Mouse (Mus musculus): ENCODE data around the gene Ncor2. TPM values are rescaled to one million over a fixed set of nuclear protein-coding genes. Genes with fewer than 3 reads are reported as not detected.
A peak's percentile ranks its signal among the peaks of the same experiment; 100 is the strongest.

Ncor2 gene
- total and polyA plus RNA-seq, 3 experiments, result 5.0 to 46.8 TPM; not detected in 1

- Histone ChIP-seq H3K9ac (ENCODE audit: control insufficient read depth, low read depth, low read length, poor library complexity, severe bottlenecking) (peak overlapping the region; percentile 61), H3K27ac (ENCODE audit: control insufficient read depth, low read depth, low read length) (peak overlapping the region; percentile 85; the same call in 1 of the 2 replicates), H3K4me3 (ENCODE audit: control insufficient read depth in 1 of 2, insufficient read depth in 1 of 2, low read depth in 2 of 2, low read length in 2 of 2) (peak overlapping the region; percentile 57 to 64), H3K36me3 (ENCODE audit: control insufficient read depth in 1 of 2, insufficient read depth in 2 of 2, low read length in 2 of 2) (peaks cover 0 to 12% of the 10 kb centered on the region in 2 experiments; a peak in 2 of 4 replicates), H3K27me3 (ENCODE audit: control insufficient read depth in 1 of 2, insufficient read depth in 2 of 2, low read length in 2 of 2) (no peaks in the 10 kb centered on the region), H3K79me2 (ENCODE audit: control insufficient read depth, insufficient read depth, low read length, poor library complexity) (peaks cover 47% of the 10 kb centered on the region), H3K9me3 (replicated peaks; ENCODE audit: insufficient read depth, low read length) (no peaks in the 10 kb centered on the region), H3K4me1 (ENCODE audit: control insufficient read depth in 1 of 2, insufficient read depth in 2 of 2, low read length in 2 of 2) (peaks cover 0 to 39% of the 10 kb centered on the region in 2 experiments; a peak in 3 of 4 replicates)
- peak; percentile 54; the same call in 1 of the 2 replicates for TF ChIP-seq ELF1 (IDR thresholded peaks at IDR 0.05; ENCODE audit: low read depth, low read length)
- no peak for TF ChIP-seq MEF2A (IDR thresholded peaks at IDR 0.05; ENCODE audit: extremely low read depth, insufficient replicate concordance, low read depth, low read length, poor library complexity, severe bottlenecking)
- peak; percentile 45 for DNase-seq (ENCODE audit: low read depth, low spot score)
Observed at GRCm38 (mm10) chr5:125139669-125140068, 39.4 kb downstream of the Ncor2 start.

- Histone ChIP-seq H3K27ac (ENCODE audit: control insufficient read depth, low read depth, low read length) (no peak overlapping the region), H3K4me1 (ENCODE audit: control insufficient read depth in 1 of 2, insufficient read depth in 2 of 2, low read length in 2 of 2) (peaks cover 0 to 43% of the 10 kb centered on the region in 2 experiments; a peak in 3 of 4 replicates), H3K9ac (ENCODE audit: control insufficient read depth, low read depth, low read length, poor library complexity, severe bottlenecking) (no peak overlapping the region), H3K4me3 (ENCODE audit: control insufficient read depth in 1 of 2, insufficient read depth in 1 of 2, low read depth in 2 of 2, low read length in 2 of 2) (no peak overlapping the region), H3K27me3 (ENCODE audit: control insufficient read depth in 1 of 2, insufficient read depth in 2 of 2, low read length in 2 of 2) (no peaks in the 10 kb centered on the region), H3K9me3 (replicated peaks; ENCODE audit: insufficient read depth, low read length) (no peaks in the 10 kb centered on the region), H3K36me3 (ENCODE audit: control insufficient read depth in 1 of 2, insufficient read depth in 2 of 2, low read length in 2 of 2) (peaks cover 0 to 12% of the 10 kb centered on the region in 2 experiments; a peak in 2 of 4 replicates), H3K79me2 (ENCODE audit: control insufficient read depth, insufficient read depth, low read length, poor library complexity) (peaks cover 47% of the 10 kb centered on the region)
- TF ChIP-seq NRF1 (IDR thresholded peaks at IDR 0.05; ENCODE audit: insufficient read depth, low read depth, low read length, poor library complexity, severe bottlenecking) (no peak), MYB (IDR thresholded peaks at IDR 0.05; ENCODE audit: low read depth, low read length) (no peak), TAL1 (IDR thresholded peaks at IDR 0.05; ENCODE audit: low read length) (no peak)
- DNase-seq (ENCODE audit: low read depth, low spot score), result no peak
Observed at GRCm38 (mm10) chr5:125138841-125139430, 40.1 kb downstream of the Ncor2 start.

GRCm38 (mm10) chr5:125137672-125138285 is 41.2 kb downstream of the Ncor2 start:
- no peaks in the 10 kb centered on the region for H3K27me3 ChIP-seq (ENCODE audit: control insufficient read depth in 1 of 2, insufficient read depth in 2 of 2, low read length in 2 of 2)
- peaks cover 0 to 43% of the 10 kb centered on the region in 2 experiments; a peak in 3 of 4 replicates for H3K4me1 ChIP-seq (ENCODE audit: control insufficient read depth in 1 of 2, insufficient read depth in 2 of 2, low read length in 2 of 2)
- peaks cover 0 to 12% of the 10 kb centered on the region in 2 experiments; a peak in 2 of 4 replicates for H3K36me3 ChIP-seq (ENCODE audit: control insufficient read depth in 1 of 2, insufficient read depth in 2 of 2, low read length in 2 of 2)
- DNase-seq (ENCODE audit: low read depth, low spot score), result no peak
- no peak overlapping the region for H3K27ac ChIP-seq (ENCODE audit: control insufficient read depth, low read depth, low read length)
- H3K4me3 ChIP-seq (ENCODE audit: control insufficient read depth in 1 of 2, insufficient read depth in 1 of 2, low read depth in 2 of 2, low read length in 2 of 2), result no peak overlapping the region
- TF ChIP-seq BHLHE40 (IDR thresholded peaks at IDR 0.05; ENCODE audit: borderline replicate concordance, low read depth, low read length) (no peak), CHD1 (IDR thresholded peaks at IDR 0.05; ENCODE audit: low read depth, low read length) (no peak), TAL1 (IDR thresholded peaks at IDR 0.05; ENCODE audit: low read length) (no peak), ELF1 (IDR thresholded peaks at IDR 0.05; ENCODE audit: low read depth, low read length) (no peak), NELFE (IDR thresholded peaks at IDR 0.05; ENCODE audit: low read depth, low read length) (no peak), GABPA (IDR thresholded peaks at IDR 0.05; ENCODE audit: low read depth, low read length) (no peak), MAZ (IDR thresholded peaks at IDR 0.05; ENCODE audit: low read depth, low read length) (no peak), NRF1 (IDR thresholded peaks at IDR 0.05; ENCODE audit: insufficient read depth, low read depth, low read length, poor library complexity, severe bottlenecking) (no peak), GATA1 (IDR thresholded peaks at IDR 0.05; ENCODE audit: low read depth, low read length) (no peak), UBTF (IDR thresholded peaks at IDR 0.05; ENCODE audit: borderline replicate concordance, insufficient read depth, low read depth, low read length) (no peak), POLR2AphosphoS5 (IDR thresholded peaks at IDR 0.05; ENCODE audit: borderline replicate concordance, low read depth, low read length) (no peak), USF2 (IDR thresholded peaks at IDR 0.05; ENCODE audit: borderline replicate concordance in 1 of 2, insufficient read depth in 1 of 2, low read depth in 1 of 2, low read length in 2 of 2) (no peak)
- no peaks in the 10 kb centered on the region for H3K9me3 ChIP-seq (replicated peaks; ENCODE audit: insufficient read depth, low read length)
- peaks cover 47% of the 10 kb centered on the region for H3K79me2 ChIP-seq (ENCODE audit: control insufficient read depth, insufficient read depth, low read length, poor library complexity)
- H3K9ac ChIP-seq (ENCODE audit: control insufficient read depth, low read depth, low read length, poor library complexity, severe bottlenecking), result no peak overlapping the region
